Mouse (Mus musculus) brown adipose tissue, adult 24 weeks (tissue): Measurements from ENCODE around the gene Ndc1. TPM values are rescaled to one million over a fixed set of nuclear protein-coding genes. Genes with fewer than 3 reads are reported as not detected.

Source experiments
- H3K27ac ChIP-seq: fragments of 200-500 bp; replicated peaks from 2 replicates; pipeline ENCODE4 v1.5.1; 2012; ENCODE audit warnings: low read depth, mild to moderate bottlenecking, low read length
- H3K4me1 ChIP-seq: fragments of 200-500 bp; 2 replicates; pipeline ENCODE4 v1.6.1; 2012; ENCODE audit warnings: low read length, mixed read lengths; ENCODE audit not compliant: control insufficient read depth, insufficient read depth, insufficient read length
- H3K4me3 ChIP-seq: fragments of 200-500 bp; 2 replicates; pipeline ENCODE4 v1.5.1; 2012; ENCODE audit warnings: low read depth, mild to moderate bottlenecking, low read length, moderate library complexity; ENCODE audit not compliant: insufficient read depth
- polyA plus RNA-seq: library from polyadenylated mRNA; stranded (reverse); fragments of >200 nt; gene quantifications from 2 replicates; pipeline ENCODE4 v1.2.4, GENCODE M21; 2012; ENCODE audit not compliant: missing spikeins, insufficient read depth, insufficient read length

Ndc1 gene
- 18.6 and 26.2 TPM in 2 replicates for polyA plus RNA-seq

- peak within 1 kb of the TSS; percentile 73 for H3K4me3 ChIP-seq
- H3K27ac ChIP-seq: peak within 1 kb of the TSS; percentile 95
- peaks cover 3% of the 10 kb centered on the region; the same call in 1 of the 2 replicates for H3K4me1 ChIP-seq
These were observed at the start of gene Ndc1 for GRCm38 (mm10) chr4:107367567-107368314. Gene Ndc1 (plus strand): TSS chr4:107367784.

- Histone ChIP-seq H3K27ac (no peak overlapping the region), H3K4me1 (peaks cover 5% of the 10 kb centered on the region), H3K4me3 (no peak overlapping the region)
These were observed 48.9 kb upstream of the Ndc1 start for GRCm38 (mm10) chr4:107318646-107319045.

- Histone ChIP-seq H3K4me3 (no peak overlapping the region), H3K27ac (no peak overlapping the region), H3K4me1 (peaks cover 2% of the 10 kb centered on the region; the same call in 1 of the 2 replicates)
These were observed 46.5 kb upstream of the Ndc1 start for GRCm38 (mm10) chr4:107321041-107321440.

GRCm38 (mm10) chr4:107323113-107323512, 44.5 kb upstream of the Ndc1 start:
- Histone ChIP-seq H3K4me1 (peaks cover 2% of the 10 kb centered on the region; the same call in 1 of the 2 replicates), H3K27ac (no peak overlapping the region), H3K4me3 (no peak overlapping the region)

- no peak overlapping the region for H3K4me3 ChIP-seq
- H3K27ac ChIP-seq: no peak overlapping the region
- H3K4me1 ChIP-seq: peaks cover 2% of the 10 kb centered on the region; the same call in 1 of the 2 replicates
These were observed 39.1 kb upstream of the Ndc1 start for GRCm38 (mm10) chr4:107328530-107328929.

- Histone ChIP-seq H3K4me1 (no peaks in the 10 kb centered on the region), H3K27ac (no peak overlapping the region), H3K4me3 (no peak overlapping the region)
These were observed 34.1 kb upstream of the Ndc1 start for GRCm38 (mm10) chr4:107333514-107333913.

- no peaks in the 10 kb centered on the region for H3K4me1 ChIP-seq
- H3K4me3 ChIP-seq: no peak overlapping the region
- H3K27ac ChIP-seq: no peak overlapping the region
These were observed 31.2 kb upstream of the Ndc1 start for GRCm38 (mm10) chr4:107336356-107336755.

GRCm38 (mm10) chr4:107337455-107337854, 30.1 kb upstream of the Ndc1 start:
- no peak overlapping the region for H3K4me3 ChIP-seq
- no peaks in the 10 kb centered on the region for H3K4me1 ChIP-seq
- no peak overlapping the region for H3K27ac ChIP-seq

- Histone ChIP-seq H3K4me1 (no peaks in the 10 kb centered on the region), H3K27ac (no peak overlapping the region), H3K4me3 (no peak overlapping the region)
These were observed 26.2 kb upstream of the Ndc1 start for GRCm38 (mm10) chr4:107341354-107341753.

GRCm38 (mm10) chr4:107344612-107345011, 23.0 kb upstream of the Ndc1 start:
- no peak overlapping the region for H3K27ac ChIP-seq
- no peaks in the 10 kb centered on the region for H3K4me1 ChIP-seq
- no peak overlapping the region for H3K4me3 ChIP-seq

- no peak overlapping the region for H3K27ac ChIP-seq
- H3K4me3 ChIP-seq: no peak overlapping the region
- H3K4me1 ChIP-seq: no peaks in the 10 kb centered on the region
These were observed 20.4 kb upstream of the Ndc1 start for GRCm38 (mm10) chr4:107347221-107347620.

GRCm38 (mm10) chr4:107348529-107349310, 18.9 kb upstream of the Ndc1 start:
- Histone ChIP-seq H3K4me1 (no peaks in the 10 kb centered on the region), H3K4me3 (no peak overlapping the region), H3K27ac (no peak overlapping the region)

- Histone ChIP-seq H3K4me3 (no peak overlapping the region), H3K4me1 (no peaks in the 10 kb centered on the region), H3K27ac (no peak overlapping the region)
These were observed 18.1 kb upstream of the Ndc1 start for GRCm38 (mm10) chr4:107349311-107350008.

- Histone ChIP-seq H3K4me3 (no peak overlapping the region), H3K4me1 (no peaks in the 10 kb centered on the region), H3K27ac (no peak overlapping the region)
These were observed 16.2 kb upstream of the Ndc1 start for GRCm38 (mm10) chr4:107351368-107351767.

- no peak overlapping the region for H3K4me3 ChIP-seq
- H3K4me1 ChIP-seq: no peaks in the 10 kb centered on the region
- no peak overlapping the region for H3K27ac ChIP-seq
These were observed 14.0 kb upstream of the Ndc1 start for GRCm38 (mm10) chr4:107353612-107354011.
